Mouse (Mus musculus) CH12.LX (cell line): ENCODE data around the gene Olfr768. TPM values are rescaled to one million over a fixed set of nuclear protein-coding genes. Genes with fewer than 3 reads are reported as not detected.
"Not testable (repeated sequence)": the region's sequence is repeated elsewhere in the genome, so short reads cannot be mapped to it uniquely, and the experiment has no call there.

Experiments used
- DNase-seq: peaks from one replicate; pipeline ENCODE4 v3.0.0-alpha.2; 2013; ENCODE audit errors: extremely low read depth
- H3K27ac ChIP-seq: 2 replicates; pipeline ENCODE4 v1.5.1; 2012; ENCODE audit warnings: low read depth, mild to moderate bottlenecking, control low read depth, moderate library complexity; ENCODE audit not compliant: insufficient read depth
- H3K27me3 ChIP-seq: replicated peaks from 2 replicates; pipeline ENCODE3; 2012; ENCODE audit warnings: inconsistent platforms
- H3K36me3 ChIP-seq, 2 experiments: replicated peaks in 1 of 2; 2 replicates each; pipeline versions ENCODE3 to v1.6.1; 2012; ENCODE audit warnings: inconsistent platforms in 1 of 2, low read length in 1 of 2, mild to moderate bottlenecking in 1 of 2, mixed read lengths in 1 of 2, moderate library complexity in 1 of 2; ENCODE audit not compliant: control insufficient read depth in 1 of 2, insufficient read depth in 1 of 2
- H3K4me1 ChIP-seq, 2 experiments: 2 replicates each; pipeline ENCODE4 v1.6.1; 2012; ENCODE audit warnings: inconsistent platforms in 1 of 2, moderate library complexity in 1 of 2; ENCODE audit not compliant: insufficient read depth in 2 of 2, control insufficient read depth in 1 of 2
- H3K4me2 ChIP-seq: 2 replicates; pipeline ENCODE4 v1.6.1; 2012; ENCODE audit warnings: low read depth, mild to moderate bottlenecking, control low read depth; ENCODE audit not compliant: poor library complexity, insufficient read depth, severe bottlenecking
- H3K4me3 ChIP-seq, 3 experiments: fragments of 150-350 bp in 1 of 3; sonication (generic) in 1 of 3; replicated peaks in 1 of 3; 2 replicates each; pipeline versions ENCODE3 to v1.5.1; 2011 to 2012; ENCODE audit warnings: low read depth in 2 of 3, low read length in 2 of 3, mild to moderate bottlenecking in 2 of 3, moderate library complexity in 2 of 3, control low read depth in 1 of 3, improper control_type of control experiment in 1 of 3, inconsistent platforms in 1 of 3, mixed read lengths in 1 of 3; ENCODE audit not compliant: poor library complexity in 1 of 3
- H3K79me2 ChIP-seq: replicated peaks from 2 replicates; pipeline ENCODE4 v1.6.1; 2012; ENCODE audit warnings: mild to moderate bottlenecking, moderate library complexity; ENCODE audit not compliant: control insufficient read depth, poor library complexity, insufficient read depth, severe bottlenecking; ENCODE audit errors: extremely low read depth
- H3K9ac ChIP-seq: 2 replicates; pipeline ENCODE4 v1.6.1; 2012; ENCODE audit warnings: low read depth, mild to moderate bottlenecking, control low read depth, moderate library complexity; ENCODE audit not compliant: insufficient read depth
- H3K9me3 ChIP-seq: replicated peaks from 2 replicates; pipeline ENCODE3; 2012; ENCODE audit warnings: low read length, inconsistent platforms, mixed read lengths
- CHD2 ChIP-seq: IDR thresholded peaks from 2 replicates; pipeline ENCODE4 v1.6.1; 2011; ENCODE audit warnings: low read length, improper control_type of control experiment
- E2F4 ChIP-seq: IDR thresholded peaks from 2 replicates; pipeline ENCODE4 v1.6.1; 2011; ENCODE audit warnings: low read depth, low read length, improper control_type of control experiment; ENCODE audit not compliant: insufficient replicate concordance
- ELF1 ChIP-seq: IDR thresholded peaks from 2 replicates; pipeline ENCODE4 v1.6.1; 2014; ENCODE audit warnings: low read depth, mild to moderate bottlenecking, inconsistent platforms, low read length, improper control_type of control experiment
- ETS1 ChIP-seq: conservative IDR thresholded peaks from 2 replicates; pipeline ENCODE4 v1.6.1; 2012; ENCODE audit warnings: low read depth, mild to moderate bottlenecking, inconsistent platforms, low read length, improper control_type of control experiment, moderate library complexity
- GABPA ChIP-seq: IDR thresholded peaks from 2 replicates; pipeline ENCODE4 v1.6.1; 2012; ENCODE audit warnings: low read depth, low read length, improper control_type of control experiment, inconsistent platforms; ENCODE audit not compliant: insufficient replicate concordance
- HCFC1 ChIP-seq: IDR thresholded peaks from 2 replicates; pipeline ENCODE4 v1.6.1; 2012; ENCODE audit warnings: low read depth, mild to moderate bottlenecking, inconsistent platforms, low read length, improper control_type of control experiment
- IRF4 ChIP-seq: IDR thresholded peaks from 2 replicates; pipeline ENCODE4 v1.6.1; 2014; ENCODE audit warnings: low read depth, mild to moderate bottlenecking, inconsistent platforms, low read length, improper control_type of control experiment
- JUND ChIP-seq: conservative IDR thresholded peaks from 2 replicates; pipeline ENCODE4 v1.6.1; 2011; ENCODE audit warnings: low read depth, low read length, improper control_type of control experiment
- KAT2A ChIP-seq: IDR thresholded peaks from 2 replicates; pipeline ENCODE4 v1.6.1; 2012; ENCODE audit warnings: low read length, improper control_type of control experiment, inconsistent platforms; ENCODE audit not compliant: insufficient replicate concordance
- MAX ChIP-seq: IDR thresholded peaks from 2 replicates; pipeline ENCODE4 v1.6.1; 2011; ENCODE audit warnings: low read length, improper control_type of control experiment
- MAZ ChIP-seq: IDR thresholded peaks from 2 replicates; pipeline ENCODE4 v1.6.1; 2012; ENCODE audit warnings: low read depth, mild to moderate bottlenecking, inconsistent platforms, low read length, improper control_type of control experiment, moderate library complexity
- MXI1 ChIP-seq: IDR thresholded peaks from 2 replicates; pipeline ENCODE4 v1.6.1; 2011; ENCODE audit warnings: mild to moderate bottlenecking, low read depth, low read length, improper control_type of control experiment
- NELFE ChIP-seq: IDR thresholded peaks from 2 replicates; pipeline ENCODE4 v1.6.1; 2011; ENCODE audit warnings: low read depth, low read length, improper control_type of control experiment
- PAX5 ChIP-seq: IDR thresholded peaks from 2 replicates; pipeline ENCODE4 v1.6.1; 2012; ENCODE audit warnings: low read length, inconsistent platforms, mixed read lengths
- POLR2A ChIP-seq: IDR thresholded peaks from 2 replicates; pipeline ENCODE4 v1.6.1; 2011; ENCODE audit warnings: low read depth, mild to moderate bottlenecking, improper control_type of control experiment, low read length
- POLR2AphosphoS2 ChIP-seq: IDR thresholded peaks from 2 replicates; pipeline ENCODE4 v1.6.1; 2011; ENCODE audit warnings: low read depth, low read length, improper control_type of control experiment
- RAD21 ChIP-seq: IDR thresholded peaks from 2 replicates; pipeline ENCODE4 v1.6.1; 2011; ENCODE audit warnings: low read depth, mild to moderate bottlenecking, low read length, improper control_type of control experiment, moderate library complexity
- SIN3A ChIP-seq: IDR thresholded peaks from 2 replicates; pipeline ENCODE4 v1.6.1; 2012; ENCODE audit warnings: low read length, improper control_type of control experiment, inconsistent platforms
- TBP ChIP-seq: conservative IDR thresholded peaks from 2 replicates; pipeline ENCODE4 v1.6.1; 2011; ENCODE audit warnings: low read depth, low read length, improper control_type of control experiment
- UBTF ChIP-seq: IDR thresholded peaks from 2 replicates; pipeline ENCODE4 v1.6.1; 2012; ENCODE audit warnings: low read depth, mild to moderate bottlenecking, inconsistent platforms, low read length, improper control_type of control experiment, moderate library complexity
- ZC3H11A ChIP-seq: IDR thresholded peaks from 2 replicates; pipeline ENCODE4 v1.6.1; 2012; ENCODE audit warnings: low read depth, mild to moderate bottlenecking, inconsistent platforms, low read length, improper control_type of control experiment
- ZMIZ1 ChIP-seq: IDR thresholded peaks from 2 replicates; pipeline ENCODE4 v1.6.1; 2012; ENCODE audit warnings: low read depth, mild to moderate bottlenecking, inconsistent platforms, low read length, improper control_type of control experiment
- ZNF384 ChIP-seq: IDR thresholded peaks from 2 replicates; pipeline ENCODE4 v1.6.1; 2012; ENCODE audit warnings: low read depth, low read length, improper control_type of control experiment, inconsistent platforms
- dilution Hi-C: fragments of 300-500 bp; cut with MboI; formaldehyde crosslinking; loops from 2 replicates; pipeline ENCODE4 v1.14.3; 2020; ENCODE audit warnings: low sequenced_read_pairs; ENCODE audit not compliant: extremely low pct_unique_long_range_greater_than_20kb, extremely low pct_ligation_motif_present
- in situ Hi-C: fragments of 300-500 bp; cut with MboI; formaldehyde crosslinking; loops from 3 replicates; pipeline ENCODE4 v1.14.3; 2019; ENCODE audit warnings: low sequenced_read_pairs, low pct_ligation_motif_present, low pct_unique_long_range_greater_than_20kb, mixed read lengths
- polyA plus RNA-seq: library from polyadenylated mRNA; unstranded; fragments of >175 nt; gene quantifications from 2 replicates; pipeline ENCODE4 v1.2.1, GENCODE M21; 2012; ENCODE audit warnings: low read depth; ENCODE audit not compliant: insufficient read length
- total RNA-seq, 2 experiments: library from RNA; depleted of rRNA; stranded (reverse); fragments of 300-350 nt in 1 of 2; fragments of >200 nt in 1 of 2; gene quantifications; 2 replicates each; pipeline ENCODE4 v1.2.3; 2012 to 2014

Gene Olfr768
- total and polyA plus RNA-seq, 3 experiments: not detected

DNA sequence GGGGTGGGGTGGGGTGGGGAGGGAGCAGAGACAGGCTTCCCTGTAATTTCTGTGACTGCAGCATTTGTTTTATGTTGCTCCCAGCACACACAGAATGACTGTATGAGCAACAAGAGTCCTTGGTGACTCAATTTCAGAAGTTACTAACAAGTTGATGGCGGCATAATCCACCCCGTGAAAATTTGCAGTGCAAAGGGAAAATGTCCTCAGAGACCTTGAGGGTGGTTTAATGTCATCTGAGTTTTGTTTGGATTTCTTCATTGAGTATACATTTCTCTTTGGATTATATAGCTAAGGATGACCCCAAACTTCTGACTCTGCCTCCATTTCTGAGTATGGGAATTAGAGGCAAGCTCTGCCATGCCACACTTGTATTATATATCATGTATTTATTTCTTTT lies 18.6 kb upstream of the Olfr768 start, which contains the start of gene Olfr769:
Gene Olfr769 (minus strand): TSS at position 101 of the 400 bp plus-strand sequence.
- Histone ChIP-seq H3K79me2 (no peaks in the 10 kb centered on the region), H3K27me3 (no peaks in the 10 kb centered on the region), H3K4me3 (no peak within 1 kb of the TSS), H3K9me3 (no peaks in the 10 kb centered on the region), H3K36me3 (no peaks in the 10 kb centered on the region), H3K4me2 (no peak within 1 kb of the TSS), H3K4me1 (no peaks in the 10 kb centered on the region), H3K9ac (no peak within 1 kb of the TSS), H3K27ac (no peak within 1 kb of the TSS)
- TF ChIP-seq CHD2 (no peak), SIN3A (no peak), ETS1 (no peak), MAX (no peak), HCFC1 (no peak), RAD21 (no peak), ELF1 (no peak)
- dilution Hi-C loops: no loop called here
- no peak for DNase-seq
- in situ Hi-C loops: no loop called here

DNA sequence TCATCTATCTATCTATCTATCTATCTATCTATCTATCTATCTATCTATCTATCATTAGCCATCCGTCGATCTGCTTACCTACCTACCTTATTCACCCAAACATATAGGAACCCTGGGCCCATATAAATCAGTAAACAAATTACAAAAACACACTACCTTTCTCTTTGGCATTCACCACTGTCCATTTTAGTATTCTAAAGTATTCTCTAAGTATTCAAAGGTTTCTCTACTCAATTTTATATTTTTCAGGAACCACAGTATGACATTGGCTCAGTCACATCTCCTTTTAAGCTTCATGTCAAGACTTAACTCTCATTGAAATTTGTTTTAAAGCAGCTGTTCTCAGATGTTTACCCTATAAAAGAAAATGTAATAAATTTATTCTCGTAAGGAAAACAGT lies 16.0 kb upstream of the Olfr768 start:
- no peaks in the 10 kb centered on the region for H3K36me3 ChIP-seq
- no peak overlapping the region for H3K9ac ChIP-seq
- no peaks in the 10 kb centered on the region for H3K9me3 ChIP-seq
- H3K4me1 ChIP-seq: no peaks in the 10 kb centered on the region
- no peaks in the 10 kb centered on the region for H3K79me2 ChIP-seq
- no peaks in the 10 kb centered on the region for H3K27me3 ChIP-seq
- dilution Hi-C loops (no loop called here), in situ Hi-C loops (no loop called here)
- no peak for TF ChIP-seq TBP
- TF ChIP-seq NELFE: no peak
- TF ChIP-seq ETS1: no peak
- no peak for TF ChIP-seq ZMIZ1
- TF ChIP-seq GABPA: no peak
- no peak overlapping the region for H3K27ac ChIP-seq
- no peak overlapping the region for H3K4me3 ChIP-seq
- H3K4me2 ChIP-seq: no peak overlapping the region
- no peak for DNase-seq

DNA sequence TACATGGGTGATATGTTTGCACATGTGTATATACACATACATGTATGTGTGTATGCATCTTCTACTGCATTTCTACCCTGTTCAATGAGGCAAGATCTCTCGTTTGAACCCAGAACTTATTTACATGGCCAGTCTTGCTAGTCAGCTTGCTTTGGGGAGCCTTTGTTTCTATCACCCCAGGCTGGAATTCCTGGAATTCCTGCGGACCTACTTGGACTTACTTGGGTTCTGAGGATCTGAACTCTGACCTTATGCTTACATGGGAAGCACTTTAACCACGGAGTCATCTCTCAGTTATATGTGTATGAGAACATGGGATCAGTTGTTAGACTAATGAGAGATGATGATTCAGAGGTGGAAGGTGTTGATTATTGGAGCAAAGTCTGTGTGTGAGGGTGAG lies 2.1 kb upstream of the Olfr768 start:
- Histone ChIP-seq H3K36me3 (no peaks in the 10 kb centered on the region), H3K4me3 (no peak overlapping the region), H3K9me3 (no peaks in the 10 kb centered on the region), H3K79me2 (no peaks in the 10 kb centered on the region), H3K27me3 (no peaks in the 10 kb centered on the region), H3K4me2 (no peak overlapping the region), H3K4me1 (no peaks in the 10 kb centered on the region), H3K9ac (no peak overlapping the region), H3K27ac (no peak overlapping the region)
- in situ Hi-C loops (no loop called here), dilution Hi-C loops (no loop called here)
- TF ChIP-seq ZC3H11A: no peak
- TF ChIP-seq IRF4: no peak
- TF ChIP-seq SIN3A: no peak
- TF ChIP-seq KAT2A: no peak
- TF ChIP-seq PAX5: no peak
- TF ChIP-seq ZNF384: no peak
- TF ChIP-seq UBTF: no peak
- TF ChIP-seq TBP: no peak
- no peak for TF ChIP-seq JUND
- no peak for TF ChIP-seq MAZ
- TF ChIP-seq MXI1: no peak
- no peak for TF ChIP-seq POLR2A
- no peak for TF ChIP-seq E2F4
- no peak for TF ChIP-seq NELFE
- no peak for TF ChIP-seq POLR2AphosphoS2
- DNase-seq: no peak

DNA sequence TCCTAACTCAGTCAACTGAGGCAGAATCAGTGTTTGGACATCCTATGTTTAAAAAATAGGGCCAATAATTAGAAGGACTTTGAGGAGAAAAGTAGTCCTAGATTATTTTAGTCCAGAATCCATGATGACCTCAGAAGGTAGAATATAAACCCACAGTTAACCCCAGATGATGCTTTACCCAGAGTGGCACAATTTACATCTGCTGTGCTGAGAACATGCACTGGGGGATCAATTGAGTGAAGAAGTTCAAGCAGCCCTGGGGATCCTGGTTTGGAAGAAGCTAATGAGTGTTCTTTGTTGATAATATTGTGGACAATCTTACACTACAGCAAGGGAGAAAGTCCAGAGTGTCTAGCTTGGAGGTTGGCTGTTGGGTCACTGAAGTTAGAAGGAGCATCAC lies 16.4 kb downstream of the Olfr768 start, which contains the start of gene Olfr767:
Gene Olfr767 (minus strand): TSS at position 101 of the 400 bp plus-strand sequence.
- H3K9ac ChIP-seq, H3K4me2 ChIP-seq, H3K4me3 ChIP-seq, H3K4me1 ChIP-seq, H3K27me3 ChIP-seq, H3K36me3 ChIP-seq, DNase-seq, in situ Hi-C loops, H3K79me2 ChIP-seq, H3K27ac ChIP-seq, dilution Hi-C loops, H3K9me3 ChIP-seq: not testable (repeated sequence)
